Mouse (Mus musculus) heart, adult 2 months (tissue): ENCODE data around the gene Ifit1bl1. TPM values are rescaled to one million over a fixed set of nuclear protein-coding genes. Genes with fewer than 3 reads are reported as not detected.
"Not testable (repeated sequence)": the region's sequence is repeated elsewhere in the genome, so short reads cannot be mapped to it uniquely, and the experiment has no call there.

Source experiments
- DNase-seq, 2 experiments: peaks; one replicate each; pipeline ENCODE4 v3.0.0; 2021
- H3K27ac ChIP-seq: fragments of 200-600 bp; 2 replicates; pipeline ENCODE4 v1.8.1; 2022
- H3K27me3 ChIP-seq: fragments of 200-500 bp; 2 replicates; pipeline ENCODE4 v1.6.1; 2012; ENCODE audit warnings: mild to moderate bottlenecking, low read length, inconsistent platforms, mixed read lengths; ENCODE audit not compliant: control insufficient read depth, insufficient read depth
- H3K36me3 ChIP-seq: fragments of 200-500 bp; 2 replicates; pipeline ENCODE4 v1.6.1; 2012; ENCODE audit warnings: low read length, inconsistent platforms; ENCODE audit not compliant: control insufficient read depth, insufficient read depth
- H3K4me1 ChIP-seq: fragments of 200-500 bp; 2 replicates; pipeline ENCODE4 v1.6.1; 2011; ENCODE audit warnings: low read length; ENCODE audit not compliant: control insufficient read depth, insufficient read depth
- H3K4me3 ChIP-seq: fragments of 200-600 bp; 2 replicates; pipeline ENCODE4 v1.8.1; 2022
- H3K79me2 ChIP-seq: fragments of 200-500 bp; replicated peaks from 2 replicates; pipeline ENCODE4 v1.6.1; 2012; ENCODE audit warnings: mild to moderate bottlenecking, inconsistent platforms, low read length, moderate library complexity, mixed read lengths; ENCODE audit not compliant: control insufficient read depth, insufficient read depth
- H3K9ac ChIP-seq: fragments of 200-500 bp; 2 replicates; pipeline ENCODE4 v1.6.1; 2012; ENCODE audit warnings: low read depth, mild to moderate bottlenecking, control low read depth, inconsistent platforms, low read length, mixed read lengths
- CTCF ChIP-seq: fragments of 200-600 bp; IDR thresholded peaks from 2 replicates; pipeline ENCODE4 v1.8.1; 2022; ENCODE audit warnings: antibody characterized with exemption, mild to moderate bottlenecking, moderate library complexity
- EP300 ChIP-seq: fragments of 200-500 bp; IDR thresholded peaks from 2 replicates; pipeline ENCODE4 v1.6.1; 2011; ENCODE audit warnings: low read depth, low read length, control low read depth; ENCODE audit not compliant: insufficient read depth
- POLR2A ChIP-seq: fragments of 200-500 bp; IDR thresholded peaks from 2 replicates; pipeline ENCODE4 v1.6.1; 2011; ENCODE audit warnings: mild to moderate bottlenecking, low read depth, low read length, control low read depth; ENCODE audit not compliant: insufficient read depth
- WGBS: fragments of 180-500 bp; shearing (Covaris S2); methylation state at CpG from one replicate; pipeline ENCODE4 v1.1.7; 2018; 5-methylcytosine and 5-hydroxymethylcytosine counted together
- intact Hi-C: fragments of 180-260 bp; cut with DNase I; formaldehyde crosslinking; loops from one replicate; pipeline ENCODE4 v1.15.1; 2025
- long read RNA-seq: library from polyadenylated mRNA; stranded (forward); transcript quantifications from one replicate; pipeline ENCODE4 v2.0.0, GENCODE M21; 2021
- polyA plus RNA-seq: library from polyadenylated mRNA; depleted of rRNA; stranded (reverse); fragments of >200 nt; gene quantifications from 2 replicates; pipeline ENCODE4 v1.2.3, GENCODE M21; 2012; rRNA removed
- total RNA-seq, 2 experiments: library from RNA; stranded (reverse); gene quantifications; 2 replicates each; pipeline ENCODE4 v1.2.3; 2021

Ifit1bl1 gene
- 1 to 10 TPM; 1.5 to 1.8 TPM for total RNA-seq
- 1.3 and 2.8 TPM in 2 replicates for polyA plus RNA-seq
- long read RNA-seq, partial matches to known transcripts = 1 of 1 reads
- long read RNA-seq, other reads (novel, unspliced or antisense) = 0 of 1 reads

DNA sequence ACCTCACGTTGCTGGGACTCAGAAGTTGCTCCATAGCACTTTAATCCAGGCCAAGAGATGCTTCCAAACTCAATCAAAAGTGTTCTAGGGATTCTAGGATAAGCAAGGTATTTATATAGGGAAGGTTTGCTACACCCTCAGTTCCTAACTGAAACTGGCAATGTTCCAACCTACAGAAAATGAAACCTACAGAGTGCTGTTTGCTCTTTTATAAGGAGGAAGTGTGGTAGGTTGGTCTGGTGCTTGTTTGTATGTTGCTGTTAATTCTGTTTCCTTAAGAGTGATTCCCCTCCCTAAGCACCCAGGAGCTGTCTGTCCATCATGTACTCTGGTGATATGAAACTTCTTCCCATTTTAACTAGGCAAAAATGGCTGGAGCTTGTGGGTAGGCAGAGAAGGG lies at the start of gene Ifit1bl1:
Gene Ifit1bl1 (minus strand): TSS at position 69 of the 400 bp plus-strand sequence.
- H3K27ac ChIP-seq, H3K4me1 ChIP-seq, H3K36me3 ChIP-seq, H3K79me2 ChIP-seq, H3K27me3 ChIP-seq, intact Hi-C loops, DNase-seq, H3K9ac ChIP-seq, H3K4me3 ChIP-seq: not testable (repeated sequence)
- WGBS = 75% methylated on average over 1 of the region's 1 CpGs

DNA sequence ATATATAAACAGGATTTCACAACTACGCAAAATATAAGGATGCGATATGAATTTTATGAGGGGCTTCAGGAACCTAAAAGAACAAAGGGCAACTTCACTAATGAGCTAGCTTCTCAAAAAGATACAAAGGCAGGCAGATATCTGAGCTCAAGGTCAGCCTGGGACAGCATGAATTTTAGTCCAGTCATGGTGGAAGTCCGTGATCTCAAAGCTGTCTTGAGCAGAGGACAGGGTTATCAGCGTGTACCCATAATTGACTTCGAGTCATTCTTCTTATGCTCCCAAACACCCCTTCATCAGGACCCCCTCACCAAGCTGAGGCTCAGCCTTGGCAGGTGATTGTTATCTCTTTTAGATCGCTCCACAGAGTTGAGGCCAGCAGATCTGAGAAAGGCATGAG lies 49.2 kb upstream of the Ifit1bl1 start:
- 82% methylated on average over 6 of the region's 6 CpGs for WGBS
- H3K4me1 ChIP-seq = no peaks in the 10 kb centered on the region
- no peak overlapping the region for H3K4me3 ChIP-seq
- H3K9ac ChIP-seq = no peak overlapping the region
- H3K27ac ChIP-seq = no peak overlapping the region
- DNase-seq = no peak
- no peaks in the 10 kb centered on the region; the same call in none of the 2 replicates for H3K36me3 ChIP-seq
- no peaks in the 10 kb centered on the region for H3K79me2 ChIP-seq
- TF ChIP-seq POLR2A (no peak), EP300 (no peak), CTCF (no peak)
- H3K27me3 ChIP-seq = no peaks in the 10 kb centered on the region
- intact Hi-C loops = no loop called here

DNA sequence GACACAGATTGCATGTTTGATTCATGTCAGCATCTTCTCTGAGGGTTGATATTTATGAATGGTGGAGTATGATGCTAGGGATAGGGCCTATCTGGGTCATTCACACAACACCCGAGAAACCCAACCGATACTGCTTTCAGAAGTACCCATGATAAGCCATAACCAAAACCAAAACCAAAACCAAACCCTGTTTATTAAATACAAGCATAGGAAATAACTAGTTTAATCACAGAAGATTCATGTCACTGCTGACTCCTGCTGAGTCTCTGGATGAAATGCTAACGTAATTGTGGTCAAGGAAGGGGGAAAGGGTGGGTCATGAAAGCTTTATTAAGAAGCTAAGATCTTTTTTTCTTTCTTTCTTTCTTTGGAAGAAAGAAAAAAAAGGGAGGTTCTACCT lies 48.5 kb upstream of the Ifit1bl1 start:
- TF ChIP-seq POLR2A = no peak
- TF ChIP-seq CTCF = no peak
- no peak for TF ChIP-seq EP300
- intact Hi-C loops = no loop called here

DNA sequence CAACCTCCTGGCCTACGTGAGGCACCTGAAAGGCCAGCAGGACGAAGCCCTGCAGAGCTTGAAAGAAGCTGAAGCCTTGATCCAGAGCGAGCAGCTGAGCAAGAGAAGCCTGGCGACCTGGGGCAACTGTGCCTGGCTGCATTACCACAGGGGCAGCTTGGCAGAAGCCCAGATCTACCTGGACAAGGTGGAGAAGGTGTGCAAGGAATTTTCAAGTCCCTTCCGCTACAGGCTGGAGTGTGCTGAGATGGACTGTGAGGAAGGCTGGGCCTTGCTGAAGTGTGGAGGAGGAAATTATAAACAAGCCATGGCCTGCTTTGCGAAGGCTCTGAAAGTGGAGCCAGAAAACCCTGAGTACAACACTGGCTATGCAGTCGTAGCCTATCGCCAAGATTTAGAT lies 45.9 kb upstream of the Ifit1bl1 start:
- H3K9ac ChIP-seq, H3K27me3 ChIP-seq, intact Hi-C loops, DNase-seq, H3K4me1 ChIP-seq, H3K27ac ChIP-seq, H3K4me3 ChIP-seq, H3K79me2 ChIP-seq: not testable (repeated sequence)
- H3K36me3 ChIP-seq = peaks cover 14% of the 10 kb centered on the region
- 91% methylated on average over 8 of the region's 8 CpGs for WGBS

More for the DNA sequence above, 48.5 kb upstream of the Ifit1bl1 start:
- Histone ChIP-seq H3K27me3 (no peaks in the 10 kb centered on the region), H3K79me2 (no peaks in the 10 kb centered on the region), H3K4me1 (no peaks in the 10 kb centered on the region; the same call in 1 of the 2 replicates), H3K27ac (no peak overlapping the region), H3K36me3 (peaks cover 3% of the 10 kb centered on the region), H3K9ac (no peak overlapping the region), H3K4me3 (no peak overlapping the region)
- 83% methylated on average over 3 of the region's 3 CpGs for WGBS
- DNase-seq = no peak

DNA sequence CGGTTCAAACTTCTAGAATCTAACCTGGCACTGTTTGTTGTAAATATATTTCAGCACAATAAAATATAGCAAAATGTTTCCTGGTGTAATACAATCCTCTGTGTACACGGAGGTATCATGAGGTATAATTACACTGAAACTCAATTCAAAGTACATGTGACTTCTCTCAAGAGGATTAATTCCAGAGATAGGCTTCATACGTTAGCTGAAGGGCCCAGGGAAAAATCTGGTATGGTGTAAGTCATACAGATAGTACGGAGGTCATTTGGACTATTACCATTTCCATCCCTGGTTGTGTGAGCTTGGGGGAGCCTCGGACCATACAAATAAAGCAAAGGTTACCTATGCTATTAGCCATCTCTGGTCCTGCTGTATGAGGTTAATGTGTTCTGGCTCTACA lies 40.9 kb upstream of the Ifit1bl1 start:
- Histone ChIP-seq H3K79me2 (peaks cover 1% of the 10 kb centered on the region; the same call in 1 of the 2 replicates), H3K4me3 (no peak overlapping the region), H3K4me1 (peaks cover 4% of the 10 kb centered on the region), H3K9ac (no peak overlapping the region), H3K27me3 (no peaks in the 10 kb centered on the region), H3K36me3 (peaks cover 14% of the 10 kb centered on the region), H3K27ac (no peak overlapping the region)
- intact Hi-C loops = no loop called here
- DNase-seq = no peak
- 56% methylated on average over 5 of the region's 5 CpGs for WGBS
- TF ChIP-seq CTCF (no peak), POLR2A (no peak), EP300 (no peak)

DNA sequence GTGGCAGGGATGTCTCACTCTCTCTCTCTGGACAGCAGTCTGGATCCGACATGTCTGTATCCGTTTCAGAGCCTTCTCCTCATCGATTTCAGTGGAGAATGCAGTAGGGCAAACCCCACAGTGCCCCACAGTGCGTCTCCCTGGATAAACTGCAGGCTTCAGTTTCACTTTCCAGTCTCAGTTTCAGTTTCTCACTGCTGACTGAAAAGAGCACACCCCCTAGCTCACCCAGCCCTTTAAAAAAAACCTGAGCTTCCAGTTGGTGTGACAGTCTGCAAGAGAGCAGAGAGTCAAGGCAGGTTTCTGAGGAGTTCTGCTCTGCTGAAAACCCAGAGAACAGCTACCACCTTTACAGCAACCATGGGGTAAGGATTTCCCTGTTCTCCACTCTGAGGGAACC lies 38.9 kb upstream of the Ifit1bl1 start, which contains the start of the genes Ifit1bl2 and Ifit1:
Gene Ifit1bl2 (minus strand): TSS at position 121 of the 400 bp plus-strand sequence.
Gene Ifit1 (plus strand): TSS at position 249 of the 400 bp plus-strand sequence.
- TF ChIP-seq EP300 (0 out of 2 replicates have a peak, but pooled peaks have one; percentile 23), POLR2A (peak; percentile 73), CTCF (0 out of 2 replicates have a peak, but pooled peaks have one; percentile 19)
- Histone ChIP-seq H3K36me3 (peaks cover 14% of the 10 kb centered on the region), H3K27me3 (no peaks in the 10 kb centered on the region), H3K4me3 (peak within 1 kb of the TSS; percentile 45), H3K27ac (peak within 1 kb of the TSS; percentile 60), H3K4me1 (peaks cover 6% of the 10 kb centered on the region), H3K79me2 (peaks cover 1% of the 10 kb centered on the region; the same call in 1 of the 2 replicates), H3K9ac (peak within 1 kb of the TSS; percentile 77)
- intact Hi-C loops = no loop called here
- peak; percentile 30 to 37 for DNase-seq
- 11% methylated on average over 4 of the region's 4 CpGs for WGBS
